Mouse (Mus musculus) stomach, adult 2 months (tissue): Measurements from ENCODE around the gene Tbx18. TPM values are rescaled to one million over a fixed set of nuclear protein-coding genes. Genes with fewer than 3 reads are reported as not detected.

ENCODE experiments used
- polyA plus RNA-seq: library from polyadenylated mRNA; depleted of rRNA; stranded (reverse); fragments of >200 nt; gene quantifications from 2 replicates; pipeline ENCODE4 v1.2.3, GENCODE M21; 2012; rRNA removed

The Tbx18 gene
- 0.04 TPM in 1 of 2 replicates, not detected in the other for polyA plus RNA-seq

DNA sequence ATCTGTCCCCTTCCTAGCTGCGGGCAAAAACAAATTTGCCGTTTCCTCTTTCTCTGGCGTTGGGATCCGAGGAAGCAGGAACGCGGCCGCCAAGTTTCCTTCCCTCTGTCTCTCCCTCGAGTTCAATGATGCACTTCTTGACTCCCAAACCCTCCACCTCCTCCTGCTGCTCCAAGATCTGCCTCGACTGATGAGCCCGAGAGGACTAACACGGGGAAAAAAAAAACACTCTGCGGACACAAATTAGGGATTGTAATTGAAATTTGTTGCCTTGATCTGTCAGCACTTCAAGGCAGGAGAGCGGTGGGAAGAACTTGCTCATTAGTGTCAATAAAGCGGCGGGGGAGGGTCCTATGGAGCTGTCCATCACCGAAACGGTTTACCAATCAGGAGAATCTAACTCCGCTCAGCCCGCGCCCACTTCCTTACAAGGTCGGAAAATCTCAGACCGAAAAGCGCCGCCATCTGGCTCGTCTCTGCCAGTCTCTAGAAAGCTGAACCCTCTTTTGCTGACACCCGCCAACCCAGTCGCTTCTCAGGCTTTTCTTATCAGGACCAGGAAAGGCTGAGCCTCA, at the start of gene Tbx18:
Tbx18 (minus strand) TSS at position 300 of the 575 bp plus-strand sequence.

